Mouse (Mus musculus) WW6 (cell line): Measurements from ENCODE around the gene Krtap1-5.

Experiments used
- DNase-seq: peaks from one replicate; pipeline ENCODE4 v3.0.0-alpha.2; 2013; ENCODE audit warnings: low read depth, low spot score

Krtap1-5 gene

GRCm38 (mm10) chr11:99547892-99548291 lies 32.9 kb downstream of the Krtap1-5 start:
- DNase-seq, result no peak

- DNase-seq, result no peak
Observed at GRCm38 (mm10) chr11:99539721-99540120, 41.1 kb downstream of the Krtap1-5 start.
